ENCODE assay signal across 8 mouse cellular contexts in the genomic region with DNA sequence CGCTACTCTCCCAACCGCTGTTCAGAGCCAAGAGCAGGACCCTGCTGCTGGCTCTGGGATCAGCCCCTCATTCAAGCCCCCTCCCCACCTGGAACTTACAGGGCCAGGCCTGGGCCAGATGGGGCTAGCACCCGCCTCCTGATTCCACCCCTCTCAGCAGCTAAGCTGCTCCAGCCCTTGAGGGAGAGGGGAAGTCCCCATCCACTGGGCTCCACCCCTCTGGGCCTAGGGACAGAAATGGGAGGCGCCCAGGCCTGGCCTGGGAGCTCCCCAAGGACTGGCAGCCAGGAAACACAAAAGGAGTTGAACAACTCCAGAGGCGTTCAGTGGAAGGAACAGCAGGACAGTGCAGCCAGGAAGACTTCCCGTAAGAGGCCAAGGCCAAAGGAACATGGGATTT. TPM values are rescaled to one million over a fixed set of nuclear protein-coding genes. Genes with fewer than 3 reads are reported as not detected.
DNase-seq lines count a peak whose midpoint lies in the region; TF ChIP-seq lines count a peak whose summit lies in the region.

No protein-coding gene starts in this region.

- TF ChIP-seq EP300 in heart, adult 2 months (IDR thresholded peaks at IDR 0.05; ENCODE audit: insufficient read depth, low read depth, low read length), result 0 out of 2 replicates have a peak, but pooled peaks have one; percentile 29

- peak overlapping the region; percentile 52; the same call in 1 of the 2 replicates for H3K27ac ChIP-seq in embryonic facial prominence, embryonic 10.5 days (replicated peaks)
- H3K27ac ChIP-seq in heart, adult 2 months, result peak overlapping the region; percentile 65
- no peak overlapping the region for H3K27ac ChIP-seq in liver, adult 2 months (replicated peaks; ENCODE audit: insufficient read depth, low read depth, low read length)

- H3K27me3 ChIP-seq in embryonic facial prominence, embryonic 10.5 days (replicated peaks; ENCODE audit: low read depth, poor library complexity, severe bottlenecking), result peaks cover 96% of the 10 kb centered on the region
- H3K27me3 ChIP-seq in heart, adult 2 months (ENCODE audit: control insufficient read depth, insufficient read depth, low read length), result no peaks in the 10 kb centered on the region
- H3K27me3 ChIP-seq in liver, adult 2 months (ENCODE audit: control insufficient read depth, insufficient read depth, low read length), result peaks cover 4% of the 10 kb centered on the region; the same call in 1 of the 2 replicates
- no peaks in the 10 kb centered on the region for H3K27me3 ChIP-seq in myocyte (ENCODE audit: control insufficient read depth, insufficient read depth, insufficient read length)

- TF ChIP-seq POLR2A in heart, adult 2 months (IDR thresholded peaks at IDR 0.05; ENCODE audit: insufficient read depth, low read depth, low read length), result no peak
- TF ChIP-seq POLR2A in liver, adult 2 months (IDR thresholded peaks at IDR 0.05; ENCODE audit: extremely low read depth, insufficient read depth, low read length), result no peak
- no peak for TF ChIP-seq POLR2A in myocyte (IDR thresholded peaks at IDR 0.05; ENCODE audit: insufficient read length, low read depth)

- H3K9me3 ChIP-seq in embryonic facial prominence, embryonic 10.5 days, result no peaks in the 10 kb centered on the region

- peak overlapping the region; percentile 59 for H3K4me3 ChIP-seq in embryonic facial prominence, embryonic 10.5 days
- H3K4me3 ChIP-seq in heart, adult 2 months, result peak overlapping the region; percentile 38
- peak overlapping the region; percentile 58; the same call in 1 of the 2 replicates for H3K4me3 ChIP-seq in liver, adult 2 months (ENCODE audit: insufficient read depth, low read depth, low read length)
- H3K4me3 ChIP-seq in myocyte, result peak overlapping the region; percentile 42

- intact Hi-C loops in heart, adult 2 months (cut with DNase I), result no loop called here

- H3K36me3 ChIP-seq in embryonic facial prominence, embryonic 10.5 days (replicated peaks), result no peaks in the 10 kb centered on the region
- H3K36me3 ChIP-seq in heart, adult 2 months (ENCODE audit: control insufficient read depth, insufficient read depth, low read length), result no peaks in the 10 kb centered on the region
- H3K36me3 ChIP-seq in liver, adult 2 months (ENCODE audit: control insufficient read depth, insufficient read depth, low read length), result no peaks in the 10 kb centered on the region
- H3K36me3 ChIP-seq in myocyte (ENCODE audit: control insufficient read depth, insufficient read depth), result no peaks in the 10 kb centered on the region

- peaks cover 53% of the 10 kb centered on the region for H3K4me1 ChIP-seq in embryonic facial prominence, embryonic 10.5 days
- H3K4me1 ChIP-seq in heart, adult 2 months (ENCODE audit: control insufficient read depth, insufficient read depth, low read length), result peaks cover 3% of the 10 kb centered on the region; the same call in 1 of the 2 replicates
- no peaks in the 10 kb centered on the region for H3K4me1 ChIP-seq in liver, adult 2 months (ENCODE audit: control insufficient read depth, insufficient read depth, low read length)

- no peak overlapping the region for H3K9ac ChIP-seq in heart, adult 2 months (ENCODE audit: low read depth, low read length)
- no peak overlapping the region for H3K9ac ChIP-seq in liver, adult 2 months (ENCODE audit: low read depth, low read length)

- H3K79me2 ChIP-seq in heart, adult 2 months (replicated peaks; ENCODE audit: control insufficient read depth, insufficient read depth, low read length), result no peaks in the 10 kb centered on the region
- no peaks in the 10 kb centered on the region for H3K79me2 ChIP-seq in liver, adult 2 months (ENCODE audit: control insufficient read depth, insufficient read depth, low read length)
- peaks cover 6% of the 10 kb centered on the region for H3K79me2 ChIP-seq in myocyte (ENCODE audit: control insufficient read depth, insufficient read depth)

- H3ac ChIP-seq in myocyte (ENCODE audit: control insufficient read depth, insufficient read length), result no peak overlapping the region

- WGBS in embryonic facial prominence, embryonic 10.5 days, result 11% methylated on average over 5 of the region's 6 CpGs
- WGBS in heart, adult 2 months, result 1% methylated on average over 6 of the region's 6 CpGs
- WGBS in liver, adult 2 months, result 8% methylated on average over 5 of the region's 6 CpGs

- 0 out of 2 replicates have a peak, but pooled peaks have one; percentile 1 for TF ChIP-seq CTCF in heart, adult 2 months (IDR thresholded peaks at IDR 0.05)
- no peak for TF ChIP-seq CTCF in liver, adult 2 months (IDR thresholded peaks at IDR 0.05; ENCODE audit: low read depth, low read length)

- peak; percentile 57 to 72 for DNase-seq in urinary bladder, adult 18-20 months (ENCODE audit: low spot score in 2 of 2)
- no peak for DNase-seq in urinary bladder, postnatal 10 days (ENCODE audit: low spot score)
- peak; percentile 58 for DNase-seq in embryonic facial prominence, embryonic 10.5 days (ENCODE audit: low spot score)
- peak; percentile 87 to 90 for DNase-seq in heart, adult 2 months
- peak; percentile 77 for DNase-seq in kidney, adult 11 months
- DNase-seq in liver, adult 2 months (ENCODE audit: extremely low read depth, low read depth, low spot score), result peak; percentile 74
- peak; percentile 60 for DNase-seq in urinary bladder, postnatal 25 days (ENCODE audit: low spot score)

- peak overlapping the region; percentile 70 for H3K4me2 ChIP-seq in myocyte (ENCODE audit: low read depth)

TF ChIP-seq in myocyte, 11 proteins besides CTCF, POLR2A, EP300 and RAD21:
- no peak for TF ChIP-seq MYOG (IDR thresholded peaks at IDR 0.05; ENCODE audit: control insufficient read depth in 1 of 3, insufficient read depth in 1 of 3, insufficient read length in 2 of 3, low read depth in 2 of 3)
- no peak for TF ChIP-seq MAX (IDR thresholded peaks at IDR 0.05; ENCODE audit: low read depth)
- no peak for TF ChIP-seq TCF12 (IDR thresholded peaks at IDR 0.05; ENCODE audit: insufficient read depth, poor library complexity, severe bottlenecking)
- no peak for TF ChIP-seq TCF3 (IDR thresholded peaks at IDR 0.05; ENCODE audit: insufficient read length, low read depth)
- no peak for TF ChIP-seq USF1 (IDR thresholded peaks at IDR 0.05; ENCODE audit: low read depth)
- no peak for TF ChIP-seq SRF (IDR thresholded peaks at IDR 0.05; ENCODE audit: control insufficient read depth, insufficient read length, low read depth)
- TF ChIP-seq REST (IDR thresholded peaks at IDR 0.05; ENCODE audit: insufficient read depth, insufficient read length), result no peak
- no peak for TF ChIP-seq MYOD1 (IDR thresholded peaks at IDR 0.05; ENCODE audit: control insufficient read depth in 1 of 3, insufficient read length in 2 of 3, low read depth in 2 of 3)
- no peak for TF ChIP-seq POLR2AphosphoS2 (IDR thresholded peaks at IDR 0.05; ENCODE audit: insufficient read length, low read depth)
- TF ChIP-seq CEBPB (IDR thresholded peaks at IDR 0.05; ENCODE audit: insufficient read depth, poor library complexity, severe bottlenecking), result no peak
- TF ChIP-seq E2F4 (IDR thresholded peaks at IDR 0.05; ENCODE audit: insufficient read depth), result no peak
TF ChIP-seq in myocyte: peak in this region for 0.

RNA-seq across cellular contexts. Expression of a gene that starts 4.0 kb away (rescaled TPM):
- polyA plus RNA-seq in embryonic facial prominence, embryonic 10.5 days (2016; fragmentation: Nextera tagmentation; extraction: Ambion mirVana), result 0.05 and 0.21 TPM in 2 replicates
- 1 to 10 TPM; 3.3 to 5.4 TPM for total RNA-seq in heart, adult 2 months (2021)
- polyA plus RNA-seq in heart, adult 2 months (2012; rRNA removed), result 5.5 TPM in 2 replicates
- 0.07 TPM in 1 of 2 replicates, not detected in the other for total RNA-seq in liver, adult 2 months (2014; rRNA removed)
- 0.02 and 0.07 TPM in 2 replicates for polyA plus RNA-seq in liver, adult 2 months (2012; rRNA removed)
- polyA plus RNA-seq in myocyte (2012; fragmentation: generic; extraction: Trizol), result 24.9 TPM
